Mouse (Mus musculus) cerebellum, postnatal 14 days (tissue): ENCODE results near the gene Olfr1303.

Source experiments
- DNase-seq, 2 experiments: peaks; one replicate each; pipeline ENCODE4 v3.0.0; 2021; ENCODE audit warnings: mixed read lengths in 2 of 2

Olfr1303 gene

DNA sequence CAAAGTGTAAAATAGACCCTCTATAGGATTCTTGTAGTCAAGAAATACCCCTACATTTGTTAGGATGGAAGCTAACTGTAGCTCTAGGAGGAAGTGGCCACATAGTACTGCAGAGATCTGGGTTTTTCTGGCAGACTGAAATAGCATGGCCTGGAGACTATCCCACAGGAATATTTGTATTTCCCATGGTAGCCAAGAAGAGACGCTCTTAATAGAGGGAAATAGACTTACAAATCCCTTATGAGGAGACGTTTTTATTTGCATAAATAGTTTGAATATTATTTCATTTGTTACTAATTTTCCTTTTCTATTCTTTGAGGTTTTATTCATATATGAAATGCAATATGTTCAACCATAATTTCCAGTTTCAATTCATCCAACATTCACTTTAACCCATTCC, at the start of gene Olfr1303:
Gene Olfr1303, minus strand, starts transcription at position 101 of the 400 bp plus-strand sequence.
- DNase-seq = no peak

DNA sequence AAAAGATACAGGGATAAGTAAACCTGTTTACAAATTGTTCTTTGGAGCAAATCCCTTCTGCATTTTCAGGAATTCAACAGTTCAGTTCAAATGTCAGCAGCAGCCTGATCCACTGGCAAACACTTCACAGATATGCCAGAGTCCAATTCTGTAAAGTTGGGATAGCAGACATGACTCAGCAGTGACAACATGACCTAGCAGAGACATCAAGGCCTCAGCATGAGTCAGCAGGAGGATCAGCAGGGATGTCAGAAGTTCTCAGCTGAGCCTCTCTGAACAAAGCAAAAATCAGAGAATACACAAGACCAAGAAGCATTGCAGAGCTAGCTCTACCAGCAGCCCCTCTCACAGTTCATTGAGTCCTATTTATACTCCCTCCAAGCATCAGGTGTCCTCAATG, 7.2 kb downstream of the Olfr1303 start:
- no peak for DNase-seq

DNA sequence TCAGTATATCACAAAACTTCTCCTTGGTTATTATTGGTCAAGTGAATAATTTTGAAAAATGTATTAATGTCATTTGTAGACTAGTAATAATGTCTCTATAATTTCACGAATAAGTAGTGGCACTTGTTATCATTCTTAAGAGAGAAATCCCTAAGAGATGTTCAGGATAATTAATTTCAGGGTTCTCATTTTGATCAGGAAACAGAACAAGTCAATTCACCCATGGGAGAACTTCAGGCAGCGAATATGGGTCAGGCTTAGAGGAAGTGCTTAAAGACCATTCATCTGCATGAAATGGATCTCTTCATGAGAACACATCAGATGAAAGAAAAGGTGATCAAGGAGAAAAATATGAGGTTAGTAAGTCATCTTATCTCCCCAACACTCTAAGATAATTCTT, 43.0 kb downstream of the Olfr1303 start, which contains the start of gene Olfr1302:
Gene Olfr1302, plus strand, starts transcription at position 301 of the 400 bp plus-strand sequence.
- DNase-seq = no peak
